Mouse (Mus musculus): ENCODE measurements around the gene Ms4a4d. TPM values are rescaled to one million over a fixed set of nuclear protein-coding genes. Genes with fewer than 3 reads are reported as not detected.
"Not testable (repeated sequence)": the region's sequence is repeated elsewhere in the genome, so short reads cannot be mapped to it uniquely, and the experiment has no call there.

Gene Ms4a4d
- 0.97 and 1.1 TPM in 2 replicates for polyA plus RNA-seq (2015; fragmentation: Nextera tagmentation; extraction: Ambion mirVana)

DNA sequence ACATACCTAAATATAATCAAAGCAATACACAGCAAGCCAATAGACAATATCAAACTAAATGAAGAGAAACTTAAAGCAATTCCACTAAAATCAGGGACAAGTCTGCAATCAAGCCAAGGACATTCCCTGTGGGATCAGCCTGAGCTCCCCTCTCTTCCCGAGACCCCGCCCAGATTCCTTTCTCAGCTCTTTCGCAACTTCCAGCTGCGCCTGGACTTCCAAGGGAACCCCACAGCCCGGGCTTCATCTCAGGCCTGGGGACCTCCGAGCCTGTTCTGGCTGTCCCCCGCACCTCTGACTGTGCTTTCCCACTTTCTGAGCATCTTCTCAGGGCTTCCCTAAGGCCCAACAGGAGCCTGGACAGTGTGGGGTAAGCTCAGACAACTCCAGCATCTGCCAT is at the start of gene Ms4a4d:
TSS of gene Ms4a4d (plus strand) at position 209 of the 400 bp plus-strand sequence.
- H3K27ac ChIP-seq (replicated peaks), result no peak within 1 kb of the TSS
- no peaks in the 10 kb centered on the region for H3K4me1 ChIP-seq
- H3K27me3 ChIP-seq, result no peaks in the 10 kb centered on the region
- WGBS, result 9% methylated on average over 7 of the region's 7 CpGs
- H3K9me3 ChIP-seq (replicated peaks), result no peaks in the 10 kb centered on the region
- H3K4me2 ChIP-seq (replicated peaks), result no peak within 1 kb of the TSS
- ATAC-seq (ENCODE audit: insufficient number of reproducible peaks, low FRiP score, low TSS enrichment, low read depth), result no peak
- no peak within 1 kb of the TSS for H3K4me3 ChIP-seq (replicated peaks)
- no peaks in the 10 kb centered on the region for H3K36me3 ChIP-seq
- no peak within 1 kb of the TSS for H3K9ac ChIP-seq

DNA sequence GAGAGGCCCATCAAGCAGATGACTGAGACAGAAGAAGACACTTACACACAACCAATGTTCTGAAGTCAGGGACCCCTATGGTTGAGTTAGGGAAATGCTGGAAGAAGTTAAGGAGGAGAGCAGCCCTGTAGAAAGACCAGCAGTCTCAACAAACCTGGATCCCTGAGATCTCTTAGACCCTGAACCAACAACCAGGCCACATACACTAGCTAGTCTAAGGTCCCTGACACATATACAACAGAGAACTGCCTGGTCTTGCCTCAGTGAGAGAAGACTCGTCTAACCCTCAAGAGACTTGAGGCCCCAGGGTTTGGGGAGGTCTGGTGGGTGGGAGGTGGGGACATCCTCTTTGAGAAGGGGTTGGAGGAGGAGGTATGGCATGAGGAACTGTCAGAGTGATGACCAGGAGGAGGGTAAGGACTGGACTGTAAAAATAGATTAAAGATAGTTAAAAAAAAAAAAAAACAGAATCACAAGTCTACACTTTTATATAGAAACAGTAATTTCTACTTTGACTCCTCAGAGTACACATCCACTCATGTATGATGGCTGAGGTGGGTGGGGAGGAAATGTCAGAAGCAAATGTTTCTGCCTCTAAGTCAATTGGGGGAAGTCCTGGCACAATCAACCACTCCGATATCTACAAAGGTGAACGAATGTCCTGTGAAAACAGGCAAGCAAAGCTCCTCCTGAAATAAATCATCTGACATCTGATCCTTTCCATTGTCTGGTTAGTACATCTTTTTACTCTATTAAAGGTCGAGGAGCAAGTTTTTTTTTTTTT is 45.0 kb upstream of the Ms4a4d start:
- no peak overlapping the region for H3K4me2 ChIP-seq (replicated peaks)
- no peaks in the 10 kb centered on the region for H3K36me3 ChIP-seq
- WGBS, result 58% methylated on average over 4 of the region's 4 CpGs
- no peak for ATAC-seq (ENCODE audit: insufficient number of reproducible peaks, low FRiP score, low TSS enrichment, low read depth)
- H3K9me3 ChIP-seq (replicated peaks), result no peaks in the 10 kb centered on the region
- no peak overlapping the region for H3K27ac ChIP-seq (replicated peaks)
- no peaks in the 10 kb centered on the region for H3K27me3 ChIP-seq
- no peak overlapping the region for H3K4me3 ChIP-seq (replicated peaks)
- no peaks in the 10 kb centered on the region for H3K4me1 ChIP-seq
- H3K9ac ChIP-seq, result no peak overlapping the region

DNA sequence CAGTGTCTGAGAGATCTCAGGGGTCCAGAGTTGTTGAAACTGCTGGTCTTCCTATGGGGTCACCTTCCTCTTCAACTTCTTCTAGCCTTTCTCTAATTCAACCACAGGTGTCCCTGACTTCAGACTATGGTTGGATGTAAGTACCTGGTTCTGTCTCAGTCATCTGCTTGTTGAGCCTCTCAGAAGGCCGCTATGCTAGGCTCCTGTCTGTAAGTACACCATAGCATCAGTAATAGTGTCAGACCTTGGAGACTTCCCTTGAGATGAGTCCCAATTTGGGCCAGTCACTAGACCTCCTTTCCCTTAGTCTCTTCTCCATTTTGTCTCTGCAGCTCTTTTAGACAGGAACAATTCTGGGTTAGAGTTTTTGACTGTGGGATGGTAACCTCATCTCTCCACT is 43.9 kb upstream of the Ms4a4d start:
- Histone ChIP-seq H3K4me2 (replicated peaks) (no peak overlapping the region), H3K4me3 (replicated peaks) (no peak overlapping the region), H3K27ac (replicated peaks) (no peak overlapping the region), H3K36me3 (no peaks in the 10 kb centered on the region), H3K9ac (no peak overlapping the region), H3K4me1 (no peaks in the 10 kb centered on the region), H3K27me3 (no peaks in the 10 kb centered on the region), H3K9me3 (replicated peaks) (no peaks in the 10 kb centered on the region)
- ATAC-seq (ENCODE audit: insufficient number of reproducible peaks, low FRiP score, low TSS enrichment, low read depth), result no peak
- 88% methylated on average over 1 of the region's 1 CpGs for WGBS

DNA sequence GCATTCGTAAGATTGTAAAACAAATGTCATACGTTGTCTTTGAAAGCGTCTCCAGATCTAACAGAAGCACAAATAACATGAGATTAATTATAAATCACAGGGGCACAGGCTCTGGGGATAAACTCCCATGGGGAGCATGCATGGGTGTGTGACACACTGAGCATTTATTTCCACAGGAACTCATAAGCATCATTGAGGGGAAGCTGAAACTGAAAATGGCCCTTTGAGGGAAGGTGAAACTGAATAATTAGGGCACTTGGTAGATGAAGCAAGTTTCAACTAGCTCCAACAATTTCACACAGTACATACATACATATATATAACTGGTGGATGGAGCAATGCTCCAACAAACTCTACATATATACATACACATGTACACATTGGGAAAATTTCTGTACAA is 42.1 kb upstream of the Ms4a4d start:
- Histone ChIP-seq H3K36me3 (no peaks in the 10 kb centered on the region), H3K4me2 (replicated peaks) (no peak overlapping the region), H3K4me1 (no peaks in the 10 kb centered on the region), H3K27ac (replicated peaks) (no peak overlapping the region), H3K27me3 (no peaks in the 10 kb centered on the region), H3K4me3 (replicated peaks) (no peak overlapping the region), H3K9me3 (replicated peaks) (no peaks in the 10 kb centered on the region), H3K9ac (no peak overlapping the region)
- WGBS, result 79% methylated on average over 3 of the region's 3 CpGs
- ATAC-seq (ENCODE audit: insufficient number of reproducible peaks, low FRiP score, low TSS enrichment, low read depth), result no peak

- Histone ChIP-seq H3K27ac (replicated peaks) (no peak overlapping the region), H3K4me2 (replicated peaks) (no peak overlapping the region), H3K9ac (no peak overlapping the region), H3K4me3 (replicated peaks) (no peak overlapping the region), H3K27me3 (no peaks in the 10 kb centered on the region), H3K36me3 (no peaks in the 10 kb centered on the region), H3K9me3 (replicated peaks) (no peaks in the 10 kb centered on the region), H3K4me1 (no peaks in the 10 kb centered on the region)
- 84% methylated on average over 6 of the region's 6 CpGs for WGBS
- no peak for ATAC-seq (ENCODE audit: insufficient number of reproducible peaks, low FRiP score, low TSS enrichment, low read depth)
Observed at GRCm38 (mm10) chr19:11496361-11496760, 40.2 kb upstream of the Ms4a4d start.

GRCm38 (mm10) chr19:11497300-11497699 is 39.3 kb upstream of the Ms4a4d start:
- H3K27me3 ChIP-seq; ATAC-seq (ENCODE audit: insufficient number of reproducible peaks, low FRiP score, low TSS enrichment, low read depth); H3K4me1 ChIP-seq; H3K9me3 ChIP-seq (replicated peaks); H3K4me2 ChIP-seq (replicated peaks); H3K4me3 ChIP-seq (replicated peaks); H3K27ac ChIP-seq (replicated peaks); H3K9ac ChIP-seq; H3K36me3 ChIP-seq: not testable (repeated sequence)
- 73% methylated on average over 1 of the region's 1 CpGs for WGBS

DNA sequence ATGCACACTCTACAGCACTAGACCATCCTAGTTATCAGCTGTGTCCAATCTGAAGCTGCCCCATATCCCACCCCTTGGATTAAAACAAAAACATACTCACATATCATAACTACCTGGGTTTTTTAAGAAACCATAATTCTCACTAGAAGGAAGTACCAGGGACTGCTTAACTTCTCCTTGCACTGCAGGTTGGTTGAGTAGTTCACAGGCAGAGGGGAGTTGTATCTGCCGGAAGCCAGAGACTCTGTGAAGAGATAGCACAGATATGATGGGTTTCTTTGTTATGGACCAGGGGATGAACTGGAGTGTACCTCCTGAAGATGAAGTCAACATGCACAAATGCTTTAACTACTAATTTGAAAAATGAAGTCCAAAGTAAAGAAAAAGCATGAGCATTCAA is 35.8 kb upstream of the Ms4a4d start:
- Histone ChIP-seq H3K4me2 (replicated peaks) (no peak overlapping the region), H3K9ac (no peak overlapping the region), H3K27me3 (no peaks in the 10 kb centered on the region), H3K9me3 (replicated peaks) (no peaks in the 10 kb centered on the region), H3K4me1 (no peaks in the 10 kb centered on the region), H3K4me3 (replicated peaks) (no peak overlapping the region), H3K27ac (replicated peaks) (no peak overlapping the region), H3K36me3 (no peaks in the 10 kb centered on the region)
- WGBS, result 91% methylated on average over 1 of the region's 1 CpGs
- ATAC-seq (ENCODE audit: insufficient number of reproducible peaks, low FRiP score, low TSS enrichment, low read depth), result no peak

DNA sequence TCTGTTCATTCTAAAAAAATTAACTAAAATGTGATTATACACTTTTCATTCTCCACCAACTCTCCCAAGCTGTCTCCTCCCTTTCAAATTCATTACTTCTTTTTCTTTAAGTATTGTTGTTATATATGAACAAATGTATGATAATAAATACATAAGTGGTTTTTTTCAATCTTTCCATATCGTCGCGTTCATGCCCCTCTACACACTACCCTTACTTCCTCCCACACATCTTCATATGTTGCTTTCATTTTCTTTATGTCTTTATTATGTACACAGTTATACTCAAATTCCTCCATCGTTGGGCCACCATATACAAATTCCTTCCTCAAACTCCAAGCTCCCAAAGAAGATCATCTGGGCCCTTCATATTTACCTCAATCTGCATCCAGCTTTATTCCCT is 35.3 kb upstream of the Ms4a4d start:
- H3K27ac ChIP-seq (replicated peaks), result no peak overlapping the region
- H3K36me3 ChIP-seq, result no peaks in the 10 kb centered on the region
- H3K9ac ChIP-seq, result no peak overlapping the region
- no peak for ATAC-seq (ENCODE audit: insufficient number of reproducible peaks, low FRiP score, low TSS enrichment, low read depth)
- WGBS, result 92% methylated on average over 4 of the region's 4 CpGs
- no peak overlapping the region for H3K4me3 ChIP-seq (replicated peaks)
- H3K4me2 ChIP-seq (replicated peaks), result no peak overlapping the region
- H3K9me3 ChIP-seq (replicated peaks), result no peaks in the 10 kb centered on the region
- no peaks in the 10 kb centered on the region for H3K27me3 ChIP-seq
- no peaks in the 10 kb centered on the region for H3K4me1 ChIP-seq

DNA sequence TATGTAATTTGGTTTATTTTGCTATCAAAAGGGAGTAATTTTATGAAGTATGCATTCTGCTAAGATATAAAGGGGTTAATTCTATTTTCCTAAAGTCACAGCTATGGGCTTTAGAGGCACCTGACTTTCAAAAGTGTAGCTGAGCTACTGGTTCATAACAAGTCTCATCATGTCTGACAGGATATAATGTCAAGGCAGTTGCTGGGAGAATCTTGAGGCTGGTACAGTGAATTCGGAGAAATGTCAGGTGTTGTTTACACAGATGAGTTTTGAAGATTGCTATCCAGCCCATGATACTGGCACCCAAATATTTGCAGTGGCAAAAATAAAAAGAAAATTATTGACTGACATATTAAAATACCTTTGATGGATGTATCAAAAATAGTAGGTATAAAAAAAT is 31.7 kb upstream of the Ms4a4d start:
- Histone ChIP-seq H3K36me3 (no peaks in the 10 kb centered on the region), H3K9ac (no peak overlapping the region), H3K4me2 (replicated peaks) (no peak overlapping the region), H3K4me1 (no peaks in the 10 kb centered on the region), H3K27me3 (no peaks in the 10 kb centered on the region), H3K9me3 (replicated peaks) (no peaks in the 10 kb centered on the region), H3K4me3 (replicated peaks) (no peak overlapping the region), H3K27ac (replicated peaks) (no peak overlapping the region)
- WGBS, result 69% methylated on average over 1 of the region's 1 CpGs
- no peak for ATAC-seq (ENCODE audit: insufficient number of reproducible peaks, low FRiP score, low TSS enrichment, low read depth)

DNA sequence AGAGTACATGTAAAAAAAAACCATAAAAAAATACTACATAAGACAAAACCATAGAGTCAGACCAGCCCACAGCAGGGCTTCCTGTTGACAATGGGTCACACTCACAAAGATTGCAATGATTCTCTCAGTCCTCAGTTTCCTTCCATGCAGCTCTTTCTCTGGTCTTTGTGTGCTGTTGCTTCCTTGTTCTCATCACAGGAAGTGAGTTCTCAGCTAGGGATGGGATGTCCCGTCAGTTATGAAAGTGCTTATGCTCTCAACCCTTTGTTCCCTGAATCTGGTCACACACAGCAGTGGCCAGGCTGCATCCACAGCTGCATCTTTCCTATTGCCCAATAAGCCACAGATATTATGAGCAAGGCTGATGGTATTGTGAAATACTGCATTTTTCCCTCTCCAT is 23.1 kb upstream of the Ms4a4d start:
- ATAC-seq (ENCODE audit: insufficient number of reproducible peaks, low FRiP score, low TSS enrichment, low read depth), result no peak

DNA sequence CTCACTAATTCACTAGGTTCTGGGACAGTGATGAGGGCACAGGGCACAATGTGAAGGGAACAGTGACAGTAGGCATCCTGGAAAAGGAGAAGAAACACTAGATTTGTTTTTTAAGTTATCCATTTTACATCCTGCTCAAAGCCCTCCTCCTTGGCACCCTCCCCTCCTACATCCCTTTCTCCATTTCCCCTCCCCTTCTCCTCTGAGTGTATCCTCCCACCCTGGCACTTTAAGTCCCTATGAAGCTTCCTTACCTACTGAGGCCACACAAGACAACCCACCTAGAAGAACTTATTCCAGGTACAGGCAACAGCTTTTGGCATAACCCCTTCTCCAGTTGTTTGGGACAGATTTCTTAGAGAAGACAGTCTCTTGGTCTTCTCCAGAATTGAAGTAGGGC is 20.4 kb upstream of the Ms4a4d start, which contains the start of gene Ms4a6b:
TSS of gene Ms4a6b (plus strand) at position 267 of the 400 bp plus-strand sequence.
- Histone ChIP-seq H3K27ac (replicated peaks) (no peak within 1 kb of the TSS), H3K4me1 (no peaks in the 10 kb centered on the region), H3K4me2 (replicated peaks) (no peak within 1 kb of the TSS), H3K9ac (no peak within 1 kb of the TSS), H3K9me3 (replicated peaks) (no peaks in the 10 kb centered on the region), H3K4me3 (replicated peaks) (no peak within 1 kb of the TSS), H3K36me3 (no peaks in the 10 kb centered on the region), H3K27me3 (no peaks in the 10 kb centered on the region)
- no peak for ATAC-seq (ENCODE audit: insufficient number of reproducible peaks, low FRiP score, low TSS enrichment, low read depth)

More for the DNA sequence above, 23.1 kb upstream of the Ms4a4d start:
- H3K9me3 ChIP-seq (replicated peaks), result no peaks in the 10 kb centered on the region
- no peak overlapping the region for H3K4me3 ChIP-seq (replicated peaks)
- no peaks in the 10 kb centered on the region for H3K36me3 ChIP-seq
- no peak overlapping the region for H3K27ac ChIP-seq (replicated peaks)
- H3K9ac ChIP-seq, result no peak overlapping the region
- H3K4me1 ChIP-seq, result no peaks in the 10 kb centered on the region
- WGBS, result 50% methylated on average over 1 of the region's 1 CpGs
- no peaks in the 10 kb centered on the region for H3K27me3 ChIP-seq
- no peak overlapping the region for H3K4me2 ChIP-seq (replicated peaks)

DNA sequence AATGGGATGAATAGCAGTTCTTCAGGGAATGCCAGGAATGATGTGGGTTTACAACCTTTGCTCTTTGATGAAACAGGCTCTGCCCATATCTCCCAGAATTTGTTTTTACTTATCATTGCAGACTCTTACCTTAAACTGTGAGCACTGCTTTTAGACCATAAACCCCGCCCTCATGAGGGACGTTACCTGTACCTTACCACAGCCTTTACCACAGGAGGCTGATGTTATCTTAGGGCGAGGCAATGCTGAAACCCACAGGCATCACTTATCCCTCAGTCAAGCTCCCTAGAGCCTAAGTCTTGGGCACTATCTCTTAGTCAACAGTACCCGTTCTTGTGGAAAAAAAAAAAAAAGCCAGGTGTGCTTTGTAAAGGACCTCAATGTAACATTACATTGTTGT is 19.8 kb upstream of the Ms4a4d start:
- H3K9ac ChIP-seq, result no peak overlapping the region
- no peak overlapping the region for H3K27ac ChIP-seq (replicated peaks)
- no peaks in the 10 kb centered on the region for H3K4me1 ChIP-seq
- H3K27me3 ChIP-seq, result no peaks in the 10 kb centered on the region
- H3K9me3 ChIP-seq (replicated peaks), result no peaks in the 10 kb centered on the region
- no peaks in the 10 kb centered on the region for H3K36me3 ChIP-seq
- no peak for ATAC-seq (ENCODE audit: insufficient number of reproducible peaks, low FRiP score, low TSS enrichment, low read depth)
- WGBS, result 59% methylated on average over 4 of the region's 4 CpGs
- no peak overlapping the region for H3K4me2 ChIP-seq (replicated peaks)
- H3K4me3 ChIP-seq (replicated peaks), result no peak overlapping the region
